Mouse (Mus musculus) A20 (cell line): ENCODE data around the gene Sall1.

Experiments
- DNase-seq: peaks from one replicate; pipeline ENCODE4 v3.0.0-alpha.2; 2011; ENCODE audit warnings: low read depth, low spot score

Gene Sall1

GRCm38 (mm10) chr8:89043940-89044339 is at the start of gene Sall1:
Gene Sall1, minus strand, starts transcription at chr8:89044162.
- no peak for DNase-seq

GRCm38 (mm10) chr8:89089916-89090315 is 46.0 kb upstream of the Sall1 start:
- DNase-seq, result no peak

GRCm38 (mm10) chr8:89079147-89079546 is 35.2 kb upstream of the Sall1 start:
- DNase-seq, result no peak

- no peak for DNase-seq
Measured at GRCm38 (mm10) chr8:89072968-89073382, 29.0 kb upstream of the Sall1 start.

GRCm38 (mm10) chr8:89067499-89067898 is 23.5 kb upstream of the Sall1 start:
- DNase-seq, result no peak

GRCm38 (mm10) chr8:89064042-89064441 is 20.1 kb upstream of the Sall1 start:
- no peak for DNase-seq

- no peak for DNase-seq
Measured at GRCm38 (mm10) chr8:89063366-89064040, 19.5 kb upstream of the Sall1 start.

GRCm38 (mm10) chr8:89060717-89061116 is 16.8 kb upstream of the Sall1 start:
- DNase-seq, result no peak

GRCm38 (mm10) chr8:89059507-89059906 is 15.5 kb upstream of the Sall1 start:
- no peak for DNase-seq

- no peak for DNase-seq
Measured at GRCm38 (mm10) chr8:89052880-89053279, 8.9 kb upstream of the Sall1 start.

- no peak for DNase-seq
Measured at GRCm38 (mm10) chr8:89046639-89047348, 2.8 kb upstream of the Sall1 start.

- DNase-seq, result no peak
Measured at GRCm38 (mm10) chr8:89046226-89046625, 2.3 kb upstream of the Sall1 start.

- DNase-seq, result no peak
Measured at GRCm38 (mm10) chr8:89045726-89046125, 1.8 kb upstream of the Sall1 start.

- DNase-seq, result no peak
Measured at GRCm38 (mm10) chr8:89045218-89045601, 1.2 kb upstream of the Sall1 start.

GRCm38 (mm10) chr8:89044511-89045217 is 702 bp upstream of the Sall1 start:
- no peak for DNase-seq

GRCm38 (mm10) chr8:89043371-89043841 is 556 bp downstream of the Sall1 start:
- DNase-seq, result no peak

GRCm38 (mm10) chr8:89042560-89043370 is 1.2 kb downstream of the Sall1 start:
- DNase-seq, result no peak

- no peak for DNase-seq
Measured at GRCm38 (mm10) chr8:89042118-89042460, 1.9 kb downstream of the Sall1 start.

- no peak for DNase-seq
Measured at GRCm38 (mm10) chr8:89041421-89042117, 2.4 kb downstream of the Sall1 start.

- no peak for DNase-seq
Measured at GRCm38 (mm10) chr8:89040751-89041420, 3.1 kb downstream of the Sall1 start.

GRCm38 (mm10) chr8:89039890-89040289 is 4.1 kb downstream of the Sall1 start:
- DNase-seq, result no peak
